Mouse (Mus musculus) midbrain, postnatal 0 days (tissue): ENCODE measurements around the gene Tppp2. TPM values are rescaled to one million over a fixed set of nuclear protein-coding genes. Genes with fewer than 3 reads are reported as not detected.
A peak's percentile ranks its signal among the peaks of the same experiment; 100 is the strongest.

Source experiments
- ATAC-seq: fragments of 200-750 bp; cut with Nextera tagmentation; 2 replicates; pipeline ENCODE4 v1.8.0; 2017; ENCODE audit warnings: moderate number of reproducible peaks, mild to moderate bottlenecking, moderate TSS enrichment, moderate library complexity; ENCODE audit not compliant: low FRiP score
- DNase-seq: peaks from one replicate; pipeline ENCODE4 v3.0.0-alpha.2; 2015; ENCODE audit warnings: low spot score
- H3K27ac ChIP-seq: fragments of 300-500 bp; sonication (generic); 2 replicates; pipeline ENCODE4 v1.5.1; 2014; ENCODE audit warnings: low read depth, mild to moderate bottlenecking, low read length, mixed read lengths
- H3K27me3 ChIP-seq: fragments of 300-500 bp; sonication (generic); 2 replicates; pipeline ENCODE4 v1.6.1; 2014; ENCODE audit warnings: low read length, control low read depth, mixed read lengths; ENCODE audit not compliant: insufficient read depth
- H3K36me3 ChIP-seq: fragments of 300-500 bp; sonication (generic); 2 replicates; pipeline ENCODE4 v1.6.1; 2014; ENCODE audit warnings: low read length, control low read depth, mixed read lengths; ENCODE audit not compliant: insufficient read depth
- H3K4me1 ChIP-seq: fragments of 300-500 bp; sonication (generic); 2 replicates; pipeline ENCODE4 v1.6.1; 2014; ENCODE audit warnings: mild to moderate bottlenecking, control low read depth, antibody characterized with exemption, low read length, mixed read lengths; ENCODE audit not compliant: insufficient read depth
- H3K4me2 ChIP-seq: fragments of 300-500 bp; sonication (generic); 2 replicates; pipeline ENCODE4 v1.6.1; 2014; ENCODE audit warnings: low read depth, mild to moderate bottlenecking, low read length, mixed read lengths; ENCODE audit not compliant: poor library complexity, severe bottlenecking
- H3K4me3 ChIP-seq: fragments of 300-500 bp; sonication (generic); 2 replicates; pipeline ENCODE4 v1.5.1; 2014; ENCODE audit warnings: low read depth, mild to moderate bottlenecking, low read length, moderate library complexity
- H3K9ac ChIP-seq: fragments of 300-500 bp; sonication (generic); replicated peaks from 2 replicates; pipeline ENCODE4 v1.6.1; 2014; ENCODE audit warnings: mild to moderate bottlenecking, low read length, moderate library complexity, mixed read lengths; ENCODE audit not compliant: poor library complexity, severe bottlenecking
- H3K9me3 ChIP-seq: fragments of 300-500 bp; sonication (generic); 2 replicates; pipeline ENCODE4 v1.6.1; 2016; ENCODE audit warnings: low read length, control low read depth
- CTCF ChIP-seq: IDR thresholded peaks from 2 replicates; pipeline ENCODE4 v1.5.1; 2016; ENCODE audit warnings: antibody characterized with exemption, mild to moderate bottlenecking
- WGBS: fragments of 180-500 bp; shearing (Covaris S2); extraction: QIAGEN DNeasy Blood & Tissue Kit; methylation state at CpG from one replicate; pipeline ENCODE4 v1.1.7; 2014; 5-methylcytosine and 5-hydroxymethylcytosine counted together
- polyA plus RNA-seq: library from polyadenylated mRNA; unstranded; fragments of >200 nt; fragmentation: Nextera tagmentation; extraction: Ambion mirVana; gene quantifications from 2 replicates; pipeline ENCODE4 v1.2.1, GENCODE M21; 2015
- total RNA-seq: library from RNA; depleted of rRNA; stranded (reverse); fragments of >200 nt; gene quantifications from 2 replicates; pipeline ENCODE4 v1.2.3, GENCODE M21; 2014

Tppp2 gene
- total and polyA plus RNA-seq, 2 experiments from 2014 or later, result not detected

DNA sequence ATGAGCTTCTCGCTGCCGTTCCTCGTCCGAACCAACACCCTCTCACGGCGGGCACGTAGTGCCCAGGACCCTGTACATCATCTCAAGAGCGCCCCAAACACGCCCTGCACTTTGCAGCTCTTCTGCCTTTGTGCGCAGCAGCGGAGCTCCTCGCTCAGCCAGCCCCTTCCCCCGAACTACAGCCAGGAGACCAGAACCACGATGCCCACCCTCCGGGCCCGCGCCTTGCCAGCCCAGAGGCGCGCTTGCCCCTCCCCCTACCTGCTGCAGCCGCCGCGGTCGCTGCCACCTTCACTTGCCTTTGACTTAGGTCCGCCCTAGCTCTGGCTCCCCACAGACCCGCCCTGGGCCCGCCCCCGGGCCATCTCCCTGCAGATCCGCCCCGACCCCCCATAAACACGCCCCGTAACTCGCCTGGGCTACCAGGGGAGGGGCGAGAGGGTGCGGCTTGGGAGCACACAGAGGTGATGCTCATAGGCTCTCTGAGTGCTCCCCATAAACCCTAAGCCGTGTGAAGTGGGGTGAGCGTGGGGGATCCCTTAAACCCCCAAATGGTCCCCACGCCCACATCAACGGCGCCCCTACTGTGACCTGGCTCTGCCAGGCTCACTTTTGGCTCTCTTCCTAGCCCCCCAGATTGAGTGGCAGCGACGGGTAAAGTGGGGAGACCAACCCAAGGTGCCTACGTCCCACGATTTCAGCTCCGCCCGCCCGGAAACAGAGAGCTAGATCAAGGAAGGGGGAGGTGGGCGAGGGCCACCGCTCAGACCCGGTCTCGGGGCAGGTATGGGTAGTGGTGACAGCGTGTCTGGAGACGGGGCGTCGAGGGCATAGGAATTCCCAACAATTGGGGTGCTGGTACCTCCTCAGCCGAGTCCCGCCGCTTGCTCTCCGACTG, 4.9 kb upstream of the Tppp2 start:
- no peaks in the 10 kb centered on the region; the same call in 1 of the 2 replicates for H3K27me3 ChIP-seq
- H3K27ac ChIP-seq, result peak overlapping the region; percentile 62
- DNase-seq, result peak; percentile 77
- peak overlapping the region; percentile 60 for H3K9ac ChIP-seq
- TF ChIP-seq CTCF, result no peak
- peak; percentile 75 for ATAC-seq
- H3K4me1 ChIP-seq, result no peaks in the 10 kb centered on the region; the same call in 1 of the 2 replicates
- under 1% methylated on average over 54 of the region's 58 CpGs for WGBS
- H3K4me3 ChIP-seq, result peak overlapping the region; percentile 59
- peaks cover 13% of the 10 kb centered on the region; the same call in 1 of the 2 replicates for H3K36me3 ChIP-seq
- no peaks in the 10 kb centered on the region for H3K9me3 ChIP-seq
- peak overlapping the region; percentile 96 for H3K4me2 ChIP-seq

DNA sequence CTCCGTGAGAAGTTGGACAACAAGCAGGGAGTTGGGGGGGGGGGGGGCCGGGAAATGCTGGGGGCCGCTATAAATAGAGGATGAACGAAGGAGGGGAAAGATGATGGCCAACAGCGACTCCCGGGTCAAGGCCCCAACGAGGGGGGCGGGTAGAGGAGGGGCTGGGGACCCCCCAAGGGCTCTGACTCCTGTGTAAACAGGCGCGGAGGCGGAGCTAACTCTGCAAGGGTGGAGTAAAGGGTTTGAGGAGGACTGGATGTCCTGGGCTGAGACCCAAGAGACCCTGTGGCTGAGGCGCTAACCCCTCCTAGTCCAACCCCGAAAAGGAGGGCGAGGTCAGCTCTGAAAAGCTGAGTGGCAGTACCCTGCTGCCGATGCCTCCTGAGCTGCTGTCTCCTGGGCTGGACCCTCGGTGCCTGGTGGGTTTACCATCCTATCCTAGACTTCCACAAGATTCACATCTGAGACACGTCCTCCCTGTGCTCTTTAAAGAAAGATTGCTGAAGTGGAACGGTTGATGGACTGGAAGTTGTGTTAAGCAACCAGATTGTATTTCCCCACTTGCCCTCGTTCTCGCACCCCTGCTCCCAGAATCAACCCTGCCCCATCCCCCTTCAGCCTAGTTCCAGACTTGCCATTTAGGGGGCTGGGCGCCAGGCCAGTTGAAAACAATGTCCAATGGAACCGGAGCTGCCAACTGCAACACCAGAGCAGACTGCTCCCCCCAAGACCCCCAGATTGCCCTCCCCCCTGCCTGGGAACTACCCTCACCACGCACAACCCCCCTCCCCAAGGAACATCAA, 4.1 kb upstream of the Tppp2 start, which contains the start of gene Ndrg2:
Ndrg2 (minus strand) TSS at position 199 of the 803 bp plus-strand sequence.
- Histone ChIP-seq H3K36me3 (peaks cover 7% of the 10 kb centered on the region; the same call in 1 of the 2 replicates), H3K27me3 (no peaks in the 10 kb centered on the region; the same call in 1 of the 2 replicates), H3K27ac (peak within 1 kb of the TSS; percentile 65), H3K4me2 (peak within 1 kb of the TSS; percentile 96), H3K4me3 (peak within 1 kb of the TSS; percentile 59), H3K9ac (peak within 1 kb of the TSS; percentile 60), H3K9me3 (no peaks in the 10 kb centered on the region), H3K4me1 (no peaks in the 10 kb centered on the region; the same call in 1 of the 2 replicates)
- ATAC-seq (peak; percentile 82), DNase-seq (peak; percentile 90)
- 4% methylated on average over 21 of the region's 23 CpGs for WGBS
- TF ChIP-seq CTCF, result no peak

DNA sequence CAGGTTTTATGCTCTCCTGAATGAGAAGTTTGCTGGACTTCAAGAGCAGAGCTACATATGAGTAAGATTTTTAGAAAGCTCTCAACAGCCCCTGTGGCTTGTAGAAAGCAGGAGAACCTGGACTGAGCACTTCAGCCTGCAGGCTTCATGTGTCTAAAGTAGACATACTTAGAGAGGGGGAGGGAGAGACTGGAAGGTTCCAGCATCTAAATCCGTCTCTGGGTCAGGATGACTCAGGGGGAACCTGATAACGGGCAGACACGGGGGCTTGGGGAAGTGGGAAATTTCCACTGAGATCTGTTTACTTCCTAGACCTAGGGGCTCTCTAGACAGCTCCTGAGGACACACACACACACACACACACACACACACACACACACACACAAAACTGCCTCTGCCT, 3.2 kb upstream of the Tppp2 start:
- WGBS, result 23% methylated on average over 3 of the region's 3 CpGs

DNA sequence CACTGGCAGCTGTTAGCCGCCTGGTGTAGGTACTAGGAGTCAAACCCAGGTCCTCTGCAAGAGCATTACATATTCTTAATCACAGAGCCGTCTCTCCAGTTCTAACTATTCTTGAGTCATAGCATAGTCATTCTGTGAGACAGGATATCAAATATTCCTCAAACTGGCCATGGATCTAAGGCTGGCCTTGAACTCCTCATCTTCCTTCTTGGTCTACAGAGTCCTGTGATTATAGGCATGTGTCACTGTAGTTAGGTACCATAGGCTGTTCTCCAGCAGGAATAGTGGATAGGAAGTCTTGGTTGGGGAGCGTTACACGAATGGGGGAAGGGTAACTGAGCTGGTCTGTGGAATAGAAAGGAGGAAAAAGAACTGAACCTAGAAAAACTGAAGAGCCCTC, 1.7 kb upstream of the Tppp2 start:
- Histone ChIP-seq H3K27ac (no peak overlapping the region), H3K9me3 (no peaks in the 10 kb centered on the region), H3K9ac (no peak overlapping the region), H3K36me3 (no peaks in the 10 kb centered on the region), H3K4me1 (no peaks in the 10 kb centered on the region; the same call in 1 of the 2 replicates), H3K4me3 (no peak overlapping the region), H3K4me2 (no peak overlapping the region), H3K27me3 (no peaks in the 10 kb centered on the region; the same call in 1 of the 2 replicates)
- WGBS, result 87% methylated on average over 4 of the region's 4 CpGs
- DNase-seq, result no peak
- TF ChIP-seq CTCF, result no peak
- ATAC-seq, result no peak

More for the DNA sequence above, 3.2 kb upstream of the Tppp2 start:
- no peak overlapping the region for H3K4me2 ChIP-seq
- ATAC-seq, result no peak
- no peak overlapping the region for H3K4me3 ChIP-seq
- no peak overlapping the region for H3K9ac ChIP-seq
- no peaks in the 10 kb centered on the region; the same call in 1 of the 2 replicates for H3K27me3 ChIP-seq
- no peak for DNase-seq
- H3K9me3 ChIP-seq, result no peaks in the 10 kb centered on the region
- H3K4me1 ChIP-seq, result no peaks in the 10 kb centered on the region; the same call in 1 of the 2 replicates
- H3K27ac ChIP-seq, result peak overlapping the region; percentile 65
- H3K36me3 ChIP-seq, result no peaks in the 10 kb centered on the region; the same call in 1 of the 2 replicates
- TF ChIP-seq CTCF, result no peak

DNA sequence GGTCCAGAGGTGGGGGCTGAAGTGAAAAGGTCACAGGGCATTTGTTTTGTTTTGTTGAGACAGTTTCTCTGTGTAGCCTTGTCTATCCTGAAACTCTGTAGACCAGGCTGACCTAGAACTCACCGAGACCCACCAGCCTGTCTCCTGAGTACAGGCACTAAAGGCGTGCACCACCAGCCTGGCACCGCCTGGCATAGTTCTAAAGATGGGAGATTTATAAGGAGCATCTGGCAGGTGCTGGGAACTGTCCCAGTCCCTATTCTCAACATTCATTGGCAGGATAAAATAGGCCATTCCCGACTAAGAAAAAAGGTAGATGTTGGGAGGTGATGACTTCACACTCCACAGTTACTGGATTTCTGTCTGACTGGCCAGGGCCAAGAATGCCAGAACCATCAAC, 741 bp downstream of the Tppp2 start:
- TF ChIP-seq CTCF, result no peak
- no peaks in the 10 kb centered on the region for H3K36me3 ChIP-seq
- no peak overlapping the region for H3K4me2 ChIP-seq
- no peaks in the 10 kb centered on the region for H3K9me3 ChIP-seq
- H3K27ac ChIP-seq, result no peak overlapping the region
- ATAC-seq (no peak), DNase-seq (no peak)
- no peak overlapping the region for H3K4me3 ChIP-seq
- no peaks in the 10 kb centered on the region; the same call in 1 of the 2 replicates for H3K27me3 ChIP-seq
- H3K4me1 ChIP-seq, result no peaks in the 10 kb centered on the region; the same call in 1 of the 2 replicates
- H3K9ac ChIP-seq, result no peak overlapping the region
- WGBS, result 89% methylated on average over 4 of the region's 4 CpGs
